Mouse (Mus musculus): ENCODE data around the gene Ogfr. TPM values are rescaled to one million over a fixed set of nuclear protein-coding genes. Genes with fewer than 3 reads are reported as not detected.

The Ogfr gene
- 79.6 and 148 TPM in 2 replicates for polyA plus RNA-seq (2012; ENCODE audit: low replicate concordance)

DNA sequence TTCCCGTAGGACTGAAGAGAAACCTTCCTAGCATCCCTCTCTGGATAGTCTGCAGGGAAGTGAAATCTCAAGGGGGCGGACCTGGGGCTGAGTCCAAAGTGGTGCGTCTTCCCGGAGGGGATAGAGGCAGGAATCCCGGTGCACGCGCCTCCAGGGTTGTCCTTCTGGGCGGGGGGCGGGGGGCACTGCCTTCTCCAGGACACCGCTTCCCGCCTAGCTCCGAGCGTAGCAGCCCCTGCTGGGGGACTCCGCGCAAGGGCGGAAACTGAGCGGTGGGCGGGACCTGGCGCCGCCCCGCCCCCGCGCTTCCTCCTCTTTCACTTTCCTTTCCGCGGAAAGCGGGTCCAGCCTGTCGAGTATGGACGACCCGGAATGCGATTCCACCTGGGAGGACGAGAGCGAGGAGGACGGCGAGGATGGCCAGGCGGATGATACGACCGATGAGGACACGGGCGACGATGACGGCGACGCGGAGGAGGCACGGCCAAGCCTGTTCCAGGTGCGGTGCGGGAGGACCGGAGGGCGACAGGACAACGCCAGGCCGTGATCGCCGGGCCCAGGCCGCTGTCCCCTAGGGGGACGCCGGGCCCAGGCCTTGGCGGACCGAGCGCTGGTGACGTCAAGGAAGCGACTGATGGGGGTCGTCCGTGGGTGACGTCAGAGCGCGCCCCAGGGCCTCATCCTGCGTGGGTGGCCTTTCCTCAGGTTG lies at the start of gene Ogfr:
TSS of gene Ogfr (plus strand) at position 123 of the 709 bp plus-strand sequence.

GRCm38 (mm10) chr2:180581002-180581401 lies 8.0 kb upstream of the Ogfr start, which contains the start of gene Mrgbp:
Gene Mrgbp (plus strand): TSS chr2:180581304.

DNA sequence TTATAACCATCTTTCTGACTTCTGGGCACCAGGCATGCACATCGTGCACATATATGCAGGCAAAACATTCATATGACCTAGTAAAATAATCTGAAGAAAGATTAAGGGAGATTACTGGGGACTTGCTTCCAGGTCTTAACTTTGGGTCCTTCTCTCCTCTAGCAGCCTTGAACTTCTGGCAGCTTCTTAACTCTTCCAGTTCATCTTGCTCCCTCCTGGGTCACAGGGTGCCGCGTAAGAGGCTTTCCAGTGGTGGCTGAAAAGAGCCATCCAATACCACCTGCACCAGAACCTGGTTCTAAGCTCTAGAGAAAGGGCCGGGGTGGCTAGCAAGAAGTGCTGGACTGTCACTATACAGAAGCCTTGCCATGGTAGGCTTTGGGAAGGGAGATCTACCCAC lies 8.4 kb downstream of the Ogfr start, which contains the start of gene Col9a3:
TSS of gene Col9a3 (plus strand) at position 301 of the 400 bp plus-strand sequence.

DNA sequence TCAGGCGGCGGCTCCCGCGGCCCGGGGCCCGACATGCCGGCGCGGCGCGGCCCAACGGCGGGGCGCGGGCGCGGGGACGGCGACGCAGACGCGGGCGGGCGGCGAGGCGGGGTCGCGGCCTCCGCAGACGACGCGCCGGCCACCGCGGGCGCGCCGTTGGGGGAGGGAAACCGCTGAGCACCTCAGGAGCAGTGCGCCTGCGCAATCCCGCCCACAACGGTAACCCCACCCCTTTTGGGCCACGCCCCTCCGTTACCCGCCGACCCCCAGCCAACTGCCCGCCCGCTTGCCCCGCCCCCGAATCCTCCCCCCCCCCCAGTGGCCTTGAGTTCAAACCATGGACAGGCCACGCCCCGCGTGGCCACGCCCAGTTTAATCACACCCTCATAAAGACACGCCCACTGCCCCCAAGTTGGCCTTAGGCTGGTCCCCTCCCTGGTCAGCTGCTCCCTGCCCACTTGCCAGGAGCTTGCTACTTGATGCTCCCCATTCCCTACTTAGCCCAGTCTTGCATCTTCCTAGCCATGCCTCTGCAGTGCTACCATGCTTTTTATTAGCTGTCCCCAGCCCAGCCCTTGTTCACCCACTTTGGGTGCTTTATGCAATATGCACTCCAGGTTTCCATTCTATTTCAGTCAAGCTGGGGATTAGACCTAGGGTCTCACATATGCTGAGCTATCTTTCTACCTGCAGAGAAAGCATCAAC lies 53.7 kb downstream of the Ogfr start, which contains the start of gene Tcfl5:
TSS of gene Tcfl5 (minus strand) at position 154 of the 706 bp plus-strand sequence.

Other genes starting within 250 kb of the Ogfr start
- gene Slco4a1, start 133.0 kb upstream of the Ogfr start, polyA plus RNA-seq (2012; ENCODE audit: low replicate concordance) = 3.3 and 7.8 TPM in 2 replicates
- not detected in 2 replicates for gene Ntsr1, start 89.3 kb upstream of the Ogfr start, polyA plus RNA-seq (2012; ENCODE audit: low replicate concordance)
- 25.2 and 26.7 TPM in 2 replicates for gene Mrgbp, start 7.9 kb upstream of the Ogfr start, polyA plus RNA-seq (2012; ENCODE audit: low replicate concordance)
- gene Col9a3, start 8.5 kb downstream of the Ogfr start, polyA plus RNA-seq (2012; ENCODE audit: low replicate concordance) = 2.2 and 6.2 TPM in 2 replicates
- gene Tcfl5, start 53.5 kb downstream of the Ogfr start, polyA plus RNA-seq (2012; ENCODE audit: low replicate concordance) = not detected in 2 replicates
- 27.0 and 28.0 TPM in 2 replicates for gene Dido1, start 120.8 kb downstream of the Ogfr start, polyA plus RNA-seq (2012; ENCODE audit: low replicate concordance)
- 19.2 and 20.5 TPM in 2 replicates for gene Gid8, start 120.9 kb downstream of the Ogfr start, polyA plus RNA-seq (2012; ENCODE audit: low replicate concordance)
- gene Slc17a9, start 136.0 kb downstream of the Ogfr start, polyA plus RNA-seq (2012; ENCODE audit: low replicate concordance) = 30.4 and 35.4 TPM in 2 replicates
- not detected in 2 replicates for gene Bhlhe23, start 187.7 kb downstream of the Ogfr start, polyA plus RNA-seq (2012; ENCODE audit: low replicate concordance)